Mouse (Mus musculus) G1E-ER4 (cell line): Measurements from ENCODE around the gene Cfb. TPM values are rescaled to one million over a fixed set of nuclear protein-coding genes. Genes with fewer than 3 reads are reported as not detected.

Source experiments
- GATA1 ChIP-seq: IDR thresholded peaks from one replicate; pipeline ENCODE4 v1.8.0; 2012; ENCODE audit warnings: low read length, inconsistent platforms
- polyA plus RNA-seq: library from polyadenylated mRNA; stranded (reverse); fragments of >175 nt; gene quantifications from 2 replicates; pipeline ENCODE4 v1.2.3, GENCODE M21; 2012

Cfb gene
- polyA plus RNA-seq, 1 experiment = not detected

- no peak for TF ChIP-seq GATA1
These were observed 29.1 kb upstream of the Cfb start for GRCm38 (mm10) chr17:34891377-34891776.

GRCm38 (mm10) chr17:34890074-34890743, 27.9 kb upstream of the Cfb start:
- no peak for TF ChIP-seq GATA1

- no peak for TF ChIP-seq GATA1
These were observed 25.6 kb upstream of the Cfb start for GRCm38 (mm10) chr17:34887942-34888341.

- no peak for TF ChIP-seq GATA1
These were observed 23.3 kb upstream of the Cfb start for GRCm38 (mm10) chr17:34885615-34886014.

- no peak for TF ChIP-seq GATA1
These were observed 22.4 kb upstream of the Cfb start for GRCm38 (mm10) chr17:34884704-34885103.

- TF ChIP-seq GATA1 = no peak
These were observed 21.0 kb upstream of the Cfb start for GRCm38 (mm10) chr17:34883332-34883731.

GRCm38 (mm10) chr17:34881683-34882310, 19.5 kb upstream of the Cfb start, which contains the start of gene Gm20547:
TSS of gene Gm20547 (minus strand) at chr17:34882042.
- no peak for TF ChIP-seq GATA1

- TF ChIP-seq GATA1 = no peak
These were observed 18.8 kb upstream of the Cfb start for GRCm38 (mm10) chr17:34881166-34881565.

GRCm38 (mm10) chr17:34879336-34879879, 17.1 kb upstream of the Cfb start, which contains the start of gene Zbtb12:
TSS of gene Zbtb12 (plus strand) at chr17:34879483.
- TF ChIP-seq GATA1 = no peak

GRCm38 (mm10) chr17:34874321-34874720, 12.0 kb upstream of the Cfb start:
- TF ChIP-seq GATA1 = no peak

- no peak for TF ChIP-seq GATA1
These were observed 3.7 kb upstream of the Cfb start for GRCm38 (mm10) chr17:34865981-34866380.

- no peak for TF ChIP-seq GATA1
These were observed 458 bp downstream of the Cfb start for GRCm38 (mm10) chr17:34861704-34862415.

GRCm38 (mm10) chr17:34860514-34860913, 1.8 kb downstream of the Cfb start:
- TF ChIP-seq GATA1 = no peak

GRCm38 (mm10) chr17:34858670-34859069, 3.6 kb downstream of the Cfb start:
- no peak for TF ChIP-seq GATA1

GRCm38 (mm10) chr17:34855825-34856224, 6.5 kb downstream of the Cfb start:
- no peak for TF ChIP-seq GATA1

- TF ChIP-seq GATA1 = no peak
These were observed 7.6 kb downstream of the Cfb start for GRCm38 (mm10) chr17:34854761-34855160.
